Mouse (Mus musculus) heart, adult 18-20 months (tissue): Measurements from ENCODE around the gene Ldlrap1. TPM values are rescaled to one million over a fixed set of nuclear protein-coding genes. Genes with fewer than 3 reads are reported as not detected.

Source experiments
- DNase-seq, 2 experiments: peaks; one replicate each; pipeline ENCODE4 v3.0.0; 2021 to 2022; ENCODE audit warnings: mixed read lengths in 1 of 2
- total RNA-seq, 2 experiments: library from RNA; stranded (reverse); gene quantifications; 2 replicates each; pipeline ENCODE4 v1.2.3; 2021

Gene Ldlrap1
- total RNA-seq, 2 experiments from 2014 or later = 7.7 to 9.8 TPM

- no peak for DNase-seq
Observed at GRCm38 (mm10) chr4:134775234-134775944, 7.6 kb upstream of the Ldlrap1 start.

GRCm38 (mm10) chr4:134774126-134774525 is 6.3 kb upstream of the Ldlrap1 start:
- DNase-seq = no peak

GRCm38 (mm10) chr4:134772805-134773674 is 5.2 kb upstream of the Ldlrap1 start:
- no peak for DNase-seq

GRCm38 (mm10) chr4:134769891-134770290 is 2.1 kb upstream of the Ldlrap1 start:
- no peak for DNase-seq

GRCm38 (mm10) chr4:134769081-134769811 is 1.4 kb upstream of the Ldlrap1 start:
- peak; percentile 50 to 73 for DNase-seq

GRCm38 (mm10) chr4:134768226-134768888 is 533 bp upstream of the Ldlrap1 start:
- peak in 1 of 2 experiments; percentile 48 for DNase-seq

GRCm38 (mm10) chr4:134766904-134767425 is 859 bp downstream of the Ldlrap1 start:
- DNase-seq = peak; percentile 59 to 62

GRCm38 (mm10) chr4:134766277-134766676 is 1.5 kb downstream of the Ldlrap1 start:
- DNase-seq = peak in 1 of 2 experiments; percentile 25

GRCm38 (mm10) chr4:134764333-134764732 is 3.5 kb downstream of the Ldlrap1 start:
- DNase-seq = no peak

GRCm38 (mm10) chr4:134762360-134762759 is 5.5 kb downstream of the Ldlrap1 start:
- DNase-seq = peak; percentile 37 to 48

GRCm38 (mm10) chr4:134760793-134761201 is 7.0 kb downstream of the Ldlrap1 start:
- peak; percentile 93 to 94 for DNase-seq

- DNase-seq = no peak
Observed at GRCm38 (mm10) chr4:134760281-134760680, 7.5 kb downstream of the Ldlrap1 start.

GRCm38 (mm10) chr4:134759564-134759963 is 8.3 kb downstream of the Ldlrap1 start:
- peak in 1 of 2 experiments; percentile 25 for DNase-seq

GRCm38 (mm10) chr4:134758922-134759321 is 8.9 kb downstream of the Ldlrap1 start:
- no peak for DNase-seq

- DNase-seq = peak in 1 of 2 experiments; percentile 33
Observed at GRCm38 (mm10) chr4:134758367-134758766, 9.5 kb downstream of the Ldlrap1 start.

- no peak for DNase-seq
Observed at GRCm38 (mm10) chr4:134756953-134757352, 10.9 kb downstream of the Ldlrap1 start.

- DNase-seq = no peak
Observed at GRCm38 (mm10) chr4:134754941-134755340, 12.9 kb downstream of the Ldlrap1 start.

GRCm38 (mm10) chr4:134754371-134754770 is 13.5 kb downstream of the Ldlrap1 start:
- DNase-seq = peak in 1 of 2 experiments; percentile 35

- no peak for DNase-seq
Observed at GRCm38 (mm10) chr4:134753516-134754261, 14.1 kb downstream of the Ldlrap1 start.

- no peak for DNase-seq
Observed at GRCm38 (mm10) chr4:134752911-134753426, 14.9 kb downstream of the Ldlrap1 start.
